Mouse (Mus musculus): ENCODE measurements around the gene Tmem167b. TPM values are rescaled to one million over a fixed set of nuclear protein-coding genes. Genes with fewer than 3 reads are reported as not detected.

The Tmem167b gene
- 41.1 and 46.0 TPM in 2 replicates for polyA plus RNA-seq (2014; fragmentation: Nextera tagmentation; extraction: Ambion mirVana)

DNA sequence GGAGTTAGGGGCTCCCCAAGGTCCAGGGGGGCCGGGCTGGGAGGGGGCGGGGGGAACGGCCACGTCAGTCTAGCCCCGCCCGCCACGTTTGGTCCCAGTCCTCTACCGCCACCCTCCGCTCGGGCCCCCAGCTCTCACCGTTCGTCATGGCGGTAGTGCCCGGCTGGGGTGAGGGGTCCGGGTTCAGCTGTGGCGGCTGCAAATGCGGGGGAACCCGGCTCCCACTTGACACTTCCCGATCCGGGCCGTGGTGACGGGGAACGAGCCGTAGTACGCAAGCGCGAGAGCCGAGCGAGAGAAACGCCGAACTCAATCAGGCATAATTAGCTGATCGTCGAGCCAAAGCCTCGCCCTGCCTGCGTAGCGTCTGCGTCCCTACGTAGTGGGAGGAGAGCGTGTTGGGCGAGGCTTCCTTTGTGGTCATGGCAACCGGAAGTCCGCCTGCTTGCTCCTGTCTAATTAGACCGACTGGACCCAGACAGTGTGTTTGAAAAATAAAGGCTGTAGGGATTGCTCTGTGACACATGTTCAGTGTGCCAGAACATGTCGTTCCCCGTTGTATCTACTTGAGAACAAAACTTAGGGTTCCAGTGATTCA, at the start of gene Tmem167b:
Gene Tmem167b, minus strand, starts transcription at position 334 of the 598 bp plus-strand sequence.
- peak within 1 kb of the TSS; percentile 50 for H3K4me3 ChIP-seq (ENCODE audit: low read depth, low read length)
- no peaks in the 10 kb centered on the region for H3K9me3 ChIP-seq (ENCODE audit: control insufficient read depth, low read depth, low read length)
- WGBS: under 1% methylated on average over 45 of the region's 45 CpGs
- peaks cover 7% of the 10 kb centered on the region; the same call in 1 of the 2 replicates for H3K4me1 ChIP-seq (ENCODE audit: control insufficient read depth, insufficient read depth, low read length)
- H3K27ac ChIP-seq (ENCODE audit: low read length): peak within 1 kb of the TSS; percentile 86
- H3K9ac ChIP-seq (replicated peaks; ENCODE audit: low read depth, low read length): peak within 1 kb of the TSS; percentile 57
- H3K4me2 ChIP-seq (replicated peaks; ENCODE audit: low read depth, low read length): peak within 1 kb of the TSS; percentile 76
- H3K36me3 ChIP-seq (ENCODE audit: control insufficient read depth, insufficient read depth, low read length): peaks cover 24% of the 10 kb centered on the region
- no peaks in the 10 kb centered on the region for H3K27me3 ChIP-seq (ENCODE audit: control insufficient read depth, insufficient read depth, low read length)
- ATAC-seq (ENCODE audit: insufficient number of reproducible peaks, insufficient read depth, low FRiP score, low read depth): peak; percentile 97

- no peaks in the 10 kb centered on the region for H3K9me3 ChIP-seq (ENCODE audit: control insufficient read depth, low read depth, low read length)
- no peak overlapping the region for H3K9ac ChIP-seq (replicated peaks; ENCODE audit: low read depth, low read length)
- no peaks in the 10 kb centered on the region for H3K4me1 ChIP-seq (ENCODE audit: control insufficient read depth, insufficient read depth, low read length)
- no peak overlapping the region for H3K27ac ChIP-seq (ENCODE audit: low read length)
- no peak overlapping the region for H3K4me2 ChIP-seq (replicated peaks; ENCODE audit: low read depth, low read length)
- WGBS: 50% methylated on average over 3 of the region's 3 CpGs
- ATAC-seq (ENCODE audit: insufficient number of reproducible peaks, insufficient read depth, low FRiP score, low read depth): no peak
- H3K4me3 ChIP-seq (ENCODE audit: low read depth, low read length): no peak overlapping the region
- no peaks in the 10 kb centered on the region; the same call in 1 of the 2 replicates for H3K36me3 ChIP-seq (ENCODE audit: control insufficient read depth, insufficient read depth, low read length)
- H3K27me3 ChIP-seq (ENCODE audit: control insufficient read depth, insufficient read depth, low read length): no peaks in the 10 kb centered on the region
Measured at GRCm38 (mm10) chr3:108608906-108609305, 46.6 kb upstream of the Tmem167b start.

GRCm38 (mm10) chr3:108591530-108592522, 29.6 kb upstream of the Tmem167b start:
- under 1% methylated on average over 61 of the region's 61 CpGs for WGBS
- Histone ChIP-seq H3K9ac (replicated peaks; ENCODE audit: low read depth, low read length) (peak overlapping the region; percentile 43), H3K27ac (ENCODE audit: low read length) (peak overlapping the region; percentile 71), H3K4me1 (ENCODE audit: control insufficient read depth, insufficient read depth, low read length) (peaks cover 7% of the 10 kb centered on the region; the same call in 1 of the 2 replicates), H3K27me3 (ENCODE audit: control insufficient read depth, insufficient read depth, low read length) (no peaks in the 10 kb centered on the region), H3K4me3 (ENCODE audit: low read depth, low read length) (peak overlapping the region; percentile 55), H3K9me3 (ENCODE audit: control insufficient read depth, low read depth, low read length) (no peaks in the 10 kb centered on the region), H3K4me2 (replicated peaks; ENCODE audit: low read depth, low read length) (peak overlapping the region; percentile 95), H3K36me3 (ENCODE audit: control insufficient read depth, insufficient read depth, low read length) (no peaks in the 10 kb centered on the region)
- peak; percentile 80 for ATAC-seq (ENCODE audit: insufficient number of reproducible peaks, insufficient read depth, low FRiP score, low read depth)

DNA sequence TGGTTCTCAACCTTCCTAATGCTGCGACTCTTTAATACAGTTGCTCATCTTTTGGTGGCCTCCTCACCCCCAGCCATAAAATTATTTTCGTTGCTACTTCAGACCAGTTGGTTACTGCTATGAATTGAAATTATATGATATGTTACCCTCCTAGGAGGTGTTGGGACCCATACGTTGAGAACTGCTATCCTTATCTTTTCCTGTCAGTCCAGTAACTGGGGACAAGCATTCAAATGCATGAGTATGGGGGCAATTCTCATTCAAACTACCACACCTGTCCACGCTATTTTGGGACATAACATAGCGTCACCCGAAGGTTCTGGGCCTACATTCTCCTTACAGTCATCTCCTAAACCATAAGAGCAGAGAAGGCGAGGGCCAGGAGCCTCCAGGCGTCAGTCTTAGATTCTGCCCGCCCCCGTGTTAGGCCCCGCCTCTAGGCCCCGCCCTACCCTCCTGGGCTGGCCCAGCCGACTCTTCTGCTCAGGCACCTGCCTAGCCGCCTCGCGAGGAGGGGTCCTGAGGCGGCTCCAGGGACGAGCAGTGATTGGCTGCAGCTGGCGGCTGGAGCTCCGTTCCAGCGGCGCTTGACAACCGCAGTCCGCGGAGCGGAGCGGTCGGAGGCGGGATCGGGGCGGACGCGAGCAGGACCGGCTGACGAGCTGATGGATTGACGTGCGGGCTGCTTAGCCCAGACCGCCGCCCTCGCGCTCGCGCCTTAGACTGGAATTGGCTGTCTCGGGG, 28.7 kb upstream of the Tmem167b start, which contains the start of gene Wdr47:
Gene Wdr47, plus strand, starts transcription at position 494 of the 744 bp plus-strand sequence.
- Histone ChIP-seq H3K4me1 (ENCODE audit: control insufficient read depth, insufficient read depth, low read length) (peaks cover 7% of the 10 kb centered on the region; the same call in 1 of the 2 replicates), H3K4me3 (ENCODE audit: low read depth, low read length) (peak within 1 kb of the TSS; percentile 55), H3K9ac (replicated peaks; ENCODE audit: low read depth, low read length) (peak within 1 kb of the TSS; percentile 43), H3K27ac (ENCODE audit: low read length) (peak within 1 kb of the TSS; percentile 71), H3K27me3 (ENCODE audit: control insufficient read depth, insufficient read depth, low read length) (no peaks in the 10 kb centered on the region), H3K4me2 (replicated peaks; ENCODE audit: low read depth, low read length) (peak within 1 kb of the TSS; percentile 95), H3K36me3 (ENCODE audit: control insufficient read depth, insufficient read depth, low read length) (no peaks in the 10 kb centered on the region), H3K9me3 (ENCODE audit: control insufficient read depth, low read depth, low read length) (no peaks in the 10 kb centered on the region)
- ATAC-seq (ENCODE audit: insufficient number of reproducible peaks, insufficient read depth, low FRiP score, low read depth): peak; percentile 100
- WGBS: 5% methylated on average over 44 of the region's 44 CpGs

- no peaks in the 10 kb centered on the region for H3K36me3 ChIP-seq (ENCODE audit: control insufficient read depth, insufficient read depth, low read length)
- H3K9me3 ChIP-seq (ENCODE audit: control insufficient read depth, low read depth, low read length): no peaks in the 10 kb centered on the region
- ATAC-seq (ENCODE audit: insufficient number of reproducible peaks, insufficient read depth, low FRiP score, low read depth): no peak
- H3K27me3 ChIP-seq (ENCODE audit: control insufficient read depth, insufficient read depth, low read length): no peaks in the 10 kb centered on the region
- H3K4me1 ChIP-seq (ENCODE audit: control insufficient read depth, insufficient read depth, low read length): peaks cover 7% of the 10 kb centered on the region; the same call in 1 of the 2 replicates
- WGBS: 51% methylated on average over 2 of the region's 2 CpGs
- H3K4me2 ChIP-seq (replicated peaks; ENCODE audit: low read depth, low read length): no peak overlapping the region
- H3K27ac ChIP-seq (ENCODE audit: low read length): no peak overlapping the region
- no peak overlapping the region for H3K4me3 ChIP-seq (ENCODE audit: low read depth, low read length)
- H3K9ac ChIP-seq (replicated peaks; ENCODE audit: low read depth, low read length): no peak overlapping the region
Measured at GRCm38 (mm10) chr3:108588446-108588845, 26.2 kb upstream of the Tmem167b start.

GRCm38 (mm10) chr3:108584580-108584979, 22.3 kb upstream of the Tmem167b start:
- no peaks in the 10 kb centered on the region for H3K9me3 ChIP-seq (ENCODE audit: control insufficient read depth, low read depth, low read length)
- no peak overlapping the region for H3K9ac ChIP-seq (replicated peaks; ENCODE audit: low read depth, low read length)
- no peak overlapping the region for H3K4me2 ChIP-seq (replicated peaks; ENCODE audit: low read depth, low read length)
- 75% methylated on average over 4 of the region's 4 CpGs for WGBS
- ATAC-seq (ENCODE audit: insufficient number of reproducible peaks, insufficient read depth, low FRiP score, low read depth): no peak
- no peaks in the 10 kb centered on the region for H3K4me1 ChIP-seq (ENCODE audit: control insufficient read depth, insufficient read depth, low read length)
- H3K27ac ChIP-seq (ENCODE audit: low read length): no peak overlapping the region
- H3K27me3 ChIP-seq (ENCODE audit: control insufficient read depth, insufficient read depth, low read length): no peaks in the 10 kb centered on the region
- H3K4me3 ChIP-seq (ENCODE audit: low read depth, low read length): no peak overlapping the region
- H3K36me3 ChIP-seq (ENCODE audit: control insufficient read depth, insufficient read depth, low read length): no peaks in the 10 kb centered on the region

DNA sequence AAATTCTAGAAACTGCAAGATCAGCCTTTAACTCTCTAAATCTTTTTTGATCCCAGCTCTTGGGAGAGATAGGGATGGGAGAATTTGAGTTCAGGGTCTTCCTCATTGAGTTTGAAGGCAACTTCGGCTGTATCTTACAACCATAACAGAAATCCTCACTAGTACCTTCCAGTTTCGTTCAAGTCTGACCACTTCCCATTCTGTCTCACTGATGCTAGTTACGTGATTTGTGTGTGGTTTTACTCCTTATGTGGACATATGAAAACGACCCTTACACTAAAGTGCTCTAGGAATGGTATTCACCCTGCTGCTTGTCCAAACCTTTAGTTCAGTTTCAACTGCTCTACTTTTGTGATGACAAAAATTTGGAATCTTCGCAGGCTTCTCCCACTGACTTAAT, 11.8 kb upstream of the Tmem167b start:
- Histone ChIP-seq H3K27me3 (ENCODE audit: control insufficient read depth, insufficient read depth, low read length) (no peaks in the 10 kb centered on the region), H3K9me3 (ENCODE audit: control insufficient read depth, low read depth, low read length) (no peaks in the 10 kb centered on the region), H3K4me3 (ENCODE audit: low read depth, low read length) (no peak overlapping the region), H3K36me3 (ENCODE audit: control insufficient read depth, insufficient read depth, low read length) (0 out of 2 replicates have a peak, but pooled peaks cover 1% of the 10 kb centered on the region), H3K4me2 (replicated peaks; ENCODE audit: low read depth, low read length) (no peak overlapping the region), H3K4me1 (ENCODE audit: control insufficient read depth, insufficient read depth, low read length) (0 out of 2 replicates have a peak, but pooled peaks cover 2% of the 10 kb centered on the region), H3K9ac (replicated peaks; ENCODE audit: low read depth, low read length) (no peak overlapping the region), H3K27ac (ENCODE audit: low read length) (no peak overlapping the region)
- 90% methylated on average over 5 of the region's 5 CpGs for WGBS
- ATAC-seq (ENCODE audit: insufficient number of reproducible peaks, insufficient read depth, low FRiP score, low read depth): no peak
